Mouse (Mus musculus): Measurements from ENCODE around the gene Bsx. TPM values are rescaled to one million over a fixed set of nuclear protein-coding genes. Genes with fewer than 3 reads are reported as not detected.
A peak's percentile ranks its signal among the peaks of the same experiment; 100 is the strongest.

Gene Bsx
- polyA plus RNA-seq, 1 experiment from 2014 or later = not detected

GRCm38 (mm10) chr9:40907413-40907812, 33.5 kb downstream of the Bsx start:
- no peak overlapping the region for H3K4me2 ChIP-seq
- no peaks in the 10 kb centered on the region for H3K36me3 ChIP-seq
- WGBS = 14% methylated on average over 8 of the region's 8 CpGs

GRCm38 (mm10) chr9:40908411-40908810, 34.5 kb downstream of the Bsx start:
- no peak overlapping the region for H3K9ac ChIP-seq
- H3K27me3 ChIP-seq = no peaks in the 10 kb centered on the region
- no peak overlapping the region for H3K27ac ChIP-seq
- H3K4me1 ChIP-seq = no peaks in the 10 kb centered on the region
- WGBS = 53% methylated on average over 8 of the region's 8 CpGs
- no peak overlapping the region for H3K4me3 ChIP-seq
- ATAC-seq (ENCODE audit: insufficient number of reproducible peaks, insufficient read depth, low FRiP score, low TSS enrichment, low read depth) = no peak
- H3K9me3 ChIP-seq = no peaks in the 10 kb centered on the region
- no peak overlapping the region for H3K4me2 ChIP-seq
- H3K36me3 ChIP-seq = no peaks in the 10 kb centered on the region

More at GRCm38 (mm10) chr9:40907413-40907812, 33.5 kb downstream of the Bsx start:
- no peaks in the 10 kb centered on the region for H3K9me3 ChIP-seq
- H3K27ac ChIP-seq = no peak overlapping the region
- H3K9ac ChIP-seq = no peak overlapping the region
- H3K27me3 ChIP-seq = no peaks in the 10 kb centered on the region
- no peak overlapping the region for H3K4me3 ChIP-seq
- no peak for ATAC-seq (ENCODE audit: insufficient number of reproducible peaks, insufficient read depth, low FRiP score, low TSS enrichment, low read depth)
- no peaks in the 10 kb centered on the region for H3K4me1 ChIP-seq

- H3K9me3 ChIP-seq = no peaks in the 10 kb centered on the region
- no peaks in the 10 kb centered on the region for H3K27me3 ChIP-seq
- 40% methylated on average over 7 of the region's 7 CpGs for WGBS
- H3K4me1 ChIP-seq = no peaks in the 10 kb centered on the region
- no peak overlapping the region for H3K4me3 ChIP-seq
- ATAC-seq (ENCODE audit: insufficient number of reproducible peaks, insufficient read depth, low FRiP score, low TSS enrichment, low read depth) = no peak
- no peak overlapping the region for H3K9ac ChIP-seq
- no peak overlapping the region for H3K27ac ChIP-seq
- no peaks in the 10 kb centered on the region for H3K36me3 ChIP-seq
- no peak overlapping the region for H3K4me2 ChIP-seq
These were observed 35.0 kb downstream of the Bsx start for GRCm38 (mm10) chr9:40908915-40909314.

GRCm38 (mm10) chr9:40917871-40918613, 44.1 kb downstream of the Bsx start:
- WGBS = 11% methylated on average over 12 of the region's 12 CpGs
- ATAC-seq (ENCODE audit: insufficient number of reproducible peaks, insufficient read depth, low FRiP score, low TSS enrichment, low read depth) = no peak
- no peaks in the 10 kb centered on the region for H3K36me3 ChIP-seq

GRCm38 (mm10) chr9:40927351-40927980, 53.5 kb downstream of the Bsx start:
- WGBS = 52% methylated on average over 17 of the region's 17 CpGs

More at GRCm38 (mm10) chr9:40917871-40918613, 44.1 kb downstream of the Bsx start:
- Histone ChIP-seq H3K9me3 (no peaks in the 10 kb centered on the region), H3K4me2 (peak overlapping the region; percentile 17), H3K4me3 (no peak overlapping the region), H3K9ac (no peak overlapping the region), H3K27ac (no peak overlapping the region), H3K27me3 (no peaks in the 10 kb centered on the region), H3K4me1 (peaks cover 7% of the 10 kb centered on the region)

More at GRCm38 (mm10) chr9:40927351-40927980, 53.5 kb downstream of the Bsx start:
- Histone ChIP-seq H3K4me3 (no peak overlapping the region), H3K27me3 (no peaks in the 10 kb centered on the region), H3K27ac (no peak overlapping the region), H3K9me3 (no peaks in the 10 kb centered on the region), H3K9ac (no peak overlapping the region), H3K4me1 (no peaks in the 10 kb centered on the region), H3K4me2 (no peak overlapping the region), H3K36me3 (no peaks in the 10 kb centered on the region)
- no peak for ATAC-seq (ENCODE audit: insufficient number of reproducible peaks, insufficient read depth, low FRiP score, low TSS enrichment, low read depth)

Other genes starting within 250 kb of the Bsx start
- not detected in 2 replicates for gene Gm21915, start 203.5 kb upstream of the Bsx start, polyA plus RNA-seq (2015; fragmentation: Nextera tagmentation; extraction: Ambion mirVana)
- gene Clmp, start 188.2 kb upstream of the Bsx start, polyA plus RNA-seq (2015; fragmentation: Nextera tagmentation; extraction: Ambion mirVana) = 55.9 and 56.5 TPM in 2 replicates
- 2,195 and 2,229 TPM in 2 replicates for gene Hspa8, start 73.1 kb upstream of the Bsx start, polyA plus RNA-seq (2015; fragmentation: Nextera tagmentation; extraction: Ambion mirVana)
- 0.14 TPM in 1 of 2 replicates, not detected in the other for gene Jhy, start 90.0 kb downstream of the Bsx start, polyA plus RNA-seq (2015; fragmentation: Nextera tagmentation; extraction: Ambion mirVana)
- gene Crtam, start 130.5 kb downstream of the Bsx start, polyA plus RNA-seq (2015; fragmentation: Nextera tagmentation; extraction: Ambion mirVana) = 0.17 and 0.45 TPM in 2 replicates